Mouse (Mus musculus) olfactory bulb, adult 2 months (tissue): ENCODE results near the gene B3gnt8.

Source experiments
- CTCF ChIP-seq: fragments of 200-500 bp; IDR thresholded peaks from 2 replicates; pipeline ENCODE4 v1.5.1; 2012; ENCODE audit warnings: low read depth, mild to moderate bottlenecking, low read length, moderate library complexity; ENCODE audit not compliant: insufficient read depth
- POLR2A ChIP-seq: fragments of 200-500 bp; IDR thresholded peaks from 2 replicates; pipeline ENCODE4 v1.6.1; 2012; ENCODE audit warnings: mild to moderate bottlenecking, low read depth, low read length, moderate library complexity; ENCODE audit not compliant: insufficient read depth

- TF ChIP-seq CTCF: no peak
- TF ChIP-seq POLR2A: no peak
Observed at GRCm38 (mm10) chr7:25684659-25685058, 58.2 kb downstream of the B3gnt8 start.
